Comparison of ENCODE assay signal across 9 mouse cellular contexts in the genomic region with DNA sequence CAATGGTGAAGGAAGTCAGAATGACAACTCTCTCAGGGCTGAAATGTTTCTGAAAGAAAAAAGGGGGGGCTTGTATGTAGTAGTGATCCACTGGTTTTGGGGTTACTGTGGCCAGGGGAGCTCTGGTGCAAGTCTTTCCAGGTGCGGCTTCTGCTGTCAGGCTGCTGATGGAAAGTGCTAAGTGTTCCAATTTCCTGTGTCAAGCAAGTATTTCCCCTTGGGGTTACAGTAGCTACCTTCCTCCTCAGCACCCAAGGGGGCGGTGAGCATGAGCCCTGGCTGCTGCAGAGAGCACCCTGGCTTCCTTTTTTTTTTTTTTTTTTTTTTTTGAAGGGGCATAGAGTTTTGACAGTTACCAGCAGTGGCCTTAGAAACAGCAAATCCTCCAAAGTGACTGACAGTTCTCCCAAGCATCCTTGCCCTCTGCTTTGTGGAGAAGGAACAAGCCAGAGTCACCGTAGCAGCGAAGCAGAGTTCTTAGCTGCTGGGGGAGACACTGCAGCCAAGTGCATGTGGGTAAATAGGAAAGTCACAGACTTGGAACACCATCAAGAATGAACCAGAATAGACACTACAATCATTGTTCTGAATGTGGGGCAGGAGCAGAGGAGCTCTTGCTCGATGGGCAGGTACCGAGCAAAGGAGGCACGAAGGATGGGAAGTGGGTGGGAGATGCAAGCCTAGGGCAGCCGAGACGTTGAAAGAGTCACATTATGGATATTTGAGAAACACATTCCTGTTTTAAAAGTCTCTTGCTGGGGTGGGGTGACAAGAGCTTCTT.
DNase-seq lines count a peak whose midpoint lies in the region; ATAC-seq and TF ChIP-seq lines count a peak whose summit lies in the region.
"Had no signal": no experiment of that assay in that cellular context is flagged by ENCODE, and none has a peak within 500 bp of the region (broad histone marks: within the 10 kb centered on the region; RNA-seq: fewer than 3 reads in every experiment).

No protein-coding gene starts in this region.

- H3K4me2 ChIP-seq in hindbrain, embryonic 16.5 days (ENCODE audit: low read length): no peak overlapping the region; the same call in 1 of the 2 replicates
- H3K4me2 ChIP-seq in hindbrain, embryonic 13.5 days: no peak overlapping the region

- no peak overlapping the region for H3K4me3 ChIP-seq in hindbrain, embryonic 16.5 days (ENCODE audit: low read length)
- no peak overlapping the region for H3K4me3 ChIP-seq in hindbrain, embryonic 13.5 days
- no peak overlapping the region for H3K4me3 ChIP-seq in testis, adult 2 months (ENCODE audit: control insufficient read depth, low read depth, low read length)
- no peak overlapping the region for H3K4me3 ChIP-seq in macrophage (ENCODE audit: inconsistent target)

- no peak for TF ChIP-seq CTCF in testis, adult 2 months (IDR thresholded peaks at IDR 0.05; ENCODE audit: control insufficient read depth, insufficient read depth, insufficient replicate concordance, low read depth, low read length)

- DNase-seq in testis, postnatal 14 days (ENCODE audit: low spot score): no peak
- no peak for DNase-seq in urinary bladder, adult 18-20 months (ENCODE audit: low spot score in 2 of 2)
- no peak for DNase-seq in urinary bladder, postnatal 14 days (ENCODE audit: low spot score)
- DNase-seq: cerebellum, adult 9-10 months had no signal

- no peak for TF ChIP-seq POLR2A in testis, adult 2 months (IDR thresholded peaks at IDR 0.05; ENCODE audit: control insufficient read depth, low read depth, low read length)

- H3K9me3 ChIP-seq in hindbrain, embryonic 16.5 days (ENCODE audit: control insufficient read depth, low read length): no peaks in the 10 kb centered on the region
- no peaks in the 10 kb centered on the region for H3K9me3 ChIP-seq in hindbrain, embryonic 13.5 days

- H3K79me2 ChIP-seq in macrophage (ENCODE audit: inconsistent target): peaks cover 100% of the 10 kb centered on the region

- H3K4me1 ChIP-seq in hindbrain, embryonic 16.5 days (ENCODE audit: control insufficient read depth, insufficient read depth, low read depth, low read length): peaks cover 3% of the 10 kb centered on the region
- peaks cover 5% of the 10 kb centered on the region for H3K4me1 ChIP-seq in hindbrain, embryonic 13.5 days (replicated peaks)
- peaks cover 22% of the 10 kb centered on the region for H3K4me1 ChIP-seq in testis, adult 2 months (ENCODE audit: control insufficient read depth, insufficient read depth, low read length)

- no peak overlapping the region for H3K9ac ChIP-seq in hindbrain, embryonic 16.5 days (ENCODE audit: low read depth, low read length)
- H3K9ac ChIP-seq in hindbrain, embryonic 13.5 days: no peak overlapping the region

- no peaks in the 10 kb centered on the region for H3K27me3 ChIP-seq in hindbrain, embryonic 16.5 days (replicated peaks; ENCODE audit: control insufficient read depth, insufficient read depth, low read length)
- H3K27me3 ChIP-seq in hindbrain, embryonic 13.5 days: no peaks in the 10 kb centered on the region
- no peaks in the 10 kb centered on the region for H3K27me3 ChIP-seq in testis, adult 2 months (ENCODE audit: control insufficient read depth, insufficient read depth, low read length)

- ATAC-seq in hindbrain, embryonic 16.5 days: peak; percentile 58; the same call in 1 of the 2 replicates
- no peak for ATAC-seq in hindbrain, embryonic 13.5 days (ENCODE audit: low FRiP score)
- no peak for ATAC-seq in megakaryocyte-erythroid progenitor cell, adult 5-6 weeks (replicated peaks; ENCODE audit: low FRiP score, low TSS enrichment, poor library complexity, severe bottlenecking)

- peak overlapping the region; percentile 46 for H3K27ac ChIP-seq in hindbrain, embryonic 16.5 days (ENCODE audit: low read depth, low read length)
- no peak overlapping the region for H3K27ac ChIP-seq in hindbrain, embryonic 13.5 days
- H3K27ac ChIP-seq in testis, adult 2 months (ENCODE audit: control insufficient read depth, insufficient read depth, low read depth, low read length): peak overlapping the region; percentile 42
- peak overlapping the region; percentile 59 for H3K27ac ChIP-seq in macrophage

- no peaks in the 10 kb centered on the region for H3K36me3 ChIP-seq in hindbrain, embryonic 16.5 days (ENCODE audit: control insufficient read depth, insufficient read depth, low read length)
- H3K36me3 ChIP-seq in hindbrain, embryonic 13.5 days: no peaks in the 10 kb centered on the region
- no peaks in the 10 kb centered on the region for H3K36me3 ChIP-seq in testis, adult 2 months (ENCODE audit: control insufficient read depth, insufficient read depth, low read length)
- peaks cover 4% of the 10 kb centered on the region; the same call in 1 of the 2 replicates for H3K36me3 ChIP-seq in macrophage (ENCODE audit: inconsistent target)

- WGBS in hindbrain, embryonic 16.5 days: 70% methylated on average over 9 of the region's 9 CpGs
- 78% methylated on average over 9 of the region's 9 CpGs for WGBS in hindbrain, embryonic 13.5 days
- WGBS in macrophage (ENCODE audit: missing documents): 46% methylated on average over 8 of the region's 9 CpGs
